Mouse (Mus musculus): ENCODE data around the gene Cdk14.

Cdk14 gene

GRCm38 (mm10) chr5:4993192-4993601 is 426.9 kb downstream of the Cdk14 start:
- DNase-seq (ENCODE audit: low read depth, low spot score), result no peak

GRCm38 (mm10) chr5:4991023-4991422 is 429.1 kb downstream of the Cdk14 start:
- DNase-seq (ENCODE audit: low read depth, low spot score), result no peak

- no peak for DNase-seq (ENCODE audit: low read depth, low spot score)
Observed at GRCm38 (mm10) chr5:4990237-4990636, 429.9 kb downstream of the Cdk14 start.

GRCm38 (mm10) chr5:4986181-4986580 is 433.9 kb downstream of the Cdk14 start:
- no peak for DNase-seq (ENCODE audit: low read depth, low spot score)

GRCm38 (mm10) chr5:4979551-4979950 is 440.6 kb downstream of the Cdk14 start:
- DNase-seq (ENCODE audit: low read depth, low spot score), result no peak

GRCm38 (mm10) chr5:4973408-4973807 is 446.7 kb downstream of the Cdk14 start:
- no peak for DNase-seq (ENCODE audit: low read depth, low spot score)

GRCm38 (mm10) chr5:4962063-4962610 is 458.0 kb downstream of the Cdk14 start:
- DNase-seq (ENCODE audit: low read depth, low spot score), result peak; percentile 88

GRCm38 (mm10) chr5:4961636-4962035 is 458.5 kb downstream of the Cdk14 start:
- DNase-seq (ENCODE audit: low read depth, low spot score), result no peak

- DNase-seq (ENCODE audit: low read depth, low spot score), result peak; percentile 29
Observed at GRCm38 (mm10) chr5:4959446-4959845, 460.7 kb downstream of the Cdk14 start.

GRCm38 (mm10) chr5:4955993-4956392 is 464.1 kb downstream of the Cdk14 start:
- DNase-seq (ENCODE audit: low read depth, low spot score), result no peak

GRCm38 (mm10) chr5:4955392-4955791 is 464.7 kb downstream of the Cdk14 start:
- no peak for DNase-seq (ENCODE audit: low read depth, low spot score)

- DNase-seq (ENCODE audit: low read depth, low spot score), result no peak
Observed at GRCm38 (mm10) chr5:4949433-4949832, 470.7 kb downstream of the Cdk14 start.

- DNase-seq (ENCODE audit: low read depth, low spot score), result peak; percentile 54
Observed at GRCm38 (mm10) chr5:4948090-4948954, 471.8 kb downstream of the Cdk14 start.

- no peak for DNase-seq (ENCODE audit: low read depth, low spot score)
Observed at GRCm38 (mm10) chr5:4935131-4935530, 485.0 kb downstream of the Cdk14 start.

- no peak for DNase-seq (ENCODE audit: low read depth, low spot score)
Observed at GRCm38 (mm10) chr5:4934491-4934890, 485.6 kb downstream of the Cdk14 start.

- no peak for DNase-seq (ENCODE audit: low read depth, low spot score)
Observed at GRCm38 (mm10) chr5:4931539-4932143, 488.5 kb downstream of the Cdk14 start.

- no peak for DNase-seq (ENCODE audit: low read depth, low spot score)
Observed at GRCm38 (mm10) chr5:4929628-4930027, 490.5 kb downstream of the Cdk14 start.

- no peak for DNase-seq (ENCODE audit: low read depth, low spot score)
Observed at GRCm38 (mm10) chr5:4924866-4925265, 495.2 kb downstream of the Cdk14 start.

- DNase-seq (ENCODE audit: low read depth, low spot score), result peak; percentile 76
Observed at GRCm38 (mm10) chr5:4918376-4918775, 501.7 kb downstream of the Cdk14 start.

- no peak for DNase-seq (ENCODE audit: low read depth, low spot score)
Observed at GRCm38 (mm10) chr5:4917743-4918142, 502.4 kb downstream of the Cdk14 start.

- DNase-seq (ENCODE audit: low read depth, low spot score), result no peak
Observed at GRCm38 (mm10) chr5:4917274-4917673, 502.8 kb downstream of the Cdk14 start.

- DNase-seq (ENCODE audit: low read depth, low spot score), result no peak
Observed at GRCm38 (mm10) chr5:4916390-4917273, 503.5 kb downstream of the Cdk14 start.
